In the genomic region with DNA sequence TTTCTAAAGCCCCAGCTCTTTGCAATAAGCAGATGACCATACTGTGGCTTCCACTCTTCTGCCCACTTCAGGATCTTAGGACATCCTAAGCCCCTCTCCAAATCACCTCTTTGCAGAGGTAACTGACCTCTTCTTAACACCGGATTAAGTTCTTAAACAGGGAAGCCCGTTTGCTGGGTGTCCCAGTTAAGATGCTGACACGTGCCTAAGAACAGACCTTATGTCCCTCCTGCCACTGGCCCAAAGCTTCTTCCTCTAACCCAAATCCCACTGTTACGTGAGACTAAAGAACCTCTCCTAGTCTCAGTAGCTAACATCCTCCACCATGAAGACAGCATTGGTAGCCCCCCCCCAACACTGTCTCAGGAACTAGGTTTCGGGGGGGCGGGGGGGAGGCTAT, we compare ENCODE assay signal across 16 mouse cellular contexts.
"Had no signal": no experiment of that assay in that cellular context is flagged by ENCODE, and none has a peak within 500 bp of the region (broad histone marks: within the 10 kb centered on the region; RNA-seq: fewer than 3 reads in every experiment).

No protein-coding gene starts in this region.

- H3K36me3 ChIP-seq: neural tube, embryonic 12.5 days; neural tube, embryonic 13.5 days; neural tube, embryonic 15.5 days; stomach, embryonic 15.5 days had no signal

- H3K9ac ChIP-seq: neural tube, embryonic 12.5 days; neural tube, embryonic 13.5 days; neural tube, embryonic 15.5 days; stomach, embryonic 15.5 days had no signal

- DNase-seq: right cerebral cortex, adult 18-20 months; right cerebral cortex, postnatal 14 days; right cerebral cortex, postnatal 25 days; right cerebral cortex, postnatal 4 days; spleen, adult 18-20 months; thymus, adult 18-20 months; thymus, adult 2 months; thymus, postnatal 14 days; thymus, postnatal 25 days; thymus, postnatal 36 days; thymus, postnatal 4 days had no signal

- H3K9me3 ChIP-seq: neural tube, embryonic 12.5 days; neural tube, embryonic 13.5 days; neural tube, embryonic 15.5 days; stomach, embryonic 15.5 days had no signal

- H3K27me3 ChIP-seq: neural tube, embryonic 12.5 days; neural tube, embryonic 13.5 days; neural tube, embryonic 15.5 days; stomach, embryonic 15.5 days had no signal

- H3K4me3 ChIP-seq: neural tube, embryonic 12.5 days; neural tube, embryonic 13.5 days; neural tube, embryonic 15.5 days; stomach, embryonic 15.5 days had no signal

- H3K4me1 ChIP-seq: stomach, embryonic 15.5 days had no signal

- H3K4me2 ChIP-seq: neural tube, embryonic 12.5 days; neural tube, embryonic 13.5 days; neural tube, embryonic 15.5 days; stomach, embryonic 15.5 days had no signal

- H3K27ac ChIP-seq: neural tube, embryonic 12.5 days; neural tube, embryonic 13.5 days; neural tube, embryonic 15.5 days; stomach, embryonic 15.5 days; stomach, postnatal 0 days had no signal
